Mouse (Mus musculus) spleen, embryonic (tissue): Measurements from ENCODE around the gene Tor4a.

Experiments
- CTCF ChIA-PET: fragments of 350-600 bp; sonication (Branson Sonifier 250); formaldehyde crosslinking; loops from one replicate; lab custom pipeline; 2022; lab: Charles Lee

Gene Tor4a

DNA sequence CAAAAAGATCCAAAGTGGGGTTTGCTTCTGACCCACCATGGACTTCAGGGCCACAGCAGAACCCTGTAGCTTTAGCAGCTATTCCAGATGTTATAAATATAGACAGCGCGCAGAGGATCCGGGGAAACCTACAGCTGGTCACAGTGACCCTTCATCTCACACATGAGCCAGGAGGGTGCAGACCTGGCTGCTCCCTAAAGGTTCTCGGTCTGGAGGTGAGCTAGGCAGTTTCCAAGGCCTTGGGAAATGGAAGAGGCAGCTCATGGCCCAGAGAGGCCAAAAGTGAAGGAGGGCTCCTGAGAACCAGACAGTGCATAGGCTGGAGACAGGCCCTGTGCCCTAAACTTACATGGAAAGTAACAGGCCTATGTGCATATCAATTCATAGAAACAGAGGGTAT is 22.9 kb downstream of the Tor4a start:
- CTCF ChIA-PET: interaction anchor here (0.6 kb wide), 1 partner anchor 125 kb away, joined by 3 read pairs; no protein-coding TSS in a partner anchor

DNA sequence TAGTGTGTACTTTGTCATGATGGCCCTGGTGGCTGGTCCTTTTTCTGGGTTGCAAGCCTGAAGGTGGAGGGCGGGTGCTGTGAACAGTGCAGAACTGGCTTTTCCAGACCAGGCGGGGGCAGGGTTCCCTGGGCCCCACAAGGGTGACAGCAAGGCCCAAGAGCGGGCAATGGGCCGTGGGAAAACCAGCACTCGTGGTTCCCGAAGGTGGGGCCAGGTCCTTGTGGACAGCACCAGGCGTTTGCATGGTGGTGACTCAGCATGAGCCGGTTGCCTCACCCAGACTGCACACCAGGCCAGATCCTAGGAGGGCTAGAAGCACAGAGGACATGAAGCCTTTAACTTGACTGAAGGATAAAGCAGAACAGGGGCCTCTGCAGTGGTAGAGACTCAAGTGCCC is 24.1 kb downstream of the Tor4a start:
- CTCF ChIA-PET: no interaction called here

GRCm38 (mm10) chr2:25171769-25172153 is 24.9 kb downstream of the Tor4a start:
- CTCF ChIA-PET: interaction anchor here (0.5 kb wide), 1 partner anchor 21 kb away, joined by 9 read pairs; no protein-coding TSS in a partner anchor

DNA sequence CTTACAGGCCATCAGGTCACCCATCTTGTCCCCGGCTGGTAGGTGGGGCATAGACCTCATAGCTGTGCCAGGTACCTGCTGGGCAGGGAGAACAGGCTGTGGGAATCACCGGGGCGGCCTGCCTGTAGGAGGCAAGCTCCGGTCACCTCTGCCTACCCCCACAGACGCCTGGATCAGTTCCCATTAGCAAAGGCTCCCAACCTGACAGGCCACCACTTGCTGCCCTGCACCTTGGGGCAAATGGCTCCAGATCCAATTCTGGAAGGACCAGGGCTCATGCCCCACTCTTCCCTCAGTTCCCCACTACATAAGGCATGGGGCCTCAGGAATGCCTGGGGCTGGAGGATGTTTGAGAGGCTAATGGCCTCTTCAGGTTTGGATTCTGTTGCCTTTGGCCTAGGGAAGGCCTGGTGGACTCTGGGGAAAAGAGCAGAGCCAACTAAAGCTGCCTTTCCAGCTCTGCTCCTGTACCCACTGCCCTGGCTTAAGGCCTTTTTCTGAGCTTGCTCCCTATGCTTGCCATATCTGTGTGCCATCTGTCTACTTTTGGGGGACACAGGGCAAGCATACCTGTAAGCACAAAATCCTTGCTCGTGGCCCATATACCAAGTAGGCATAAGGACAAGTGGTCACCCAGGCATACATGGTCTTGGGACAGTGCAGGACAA is 25.5 kb downstream of the Tor4a start:
- CTCF ChIA-PET: interaction anchor here (0.5 kb wide), 1 partner anchor 20 kb away, joined by 9 read pairs; no protein-coding TSS in a partner anchor

- CTCF ChIA-PET: no interaction called here
Observed at GRCm38 (mm10) chr2:25170326-25171100, 26.2 kb downstream of the Tor4a start.

DNA sequence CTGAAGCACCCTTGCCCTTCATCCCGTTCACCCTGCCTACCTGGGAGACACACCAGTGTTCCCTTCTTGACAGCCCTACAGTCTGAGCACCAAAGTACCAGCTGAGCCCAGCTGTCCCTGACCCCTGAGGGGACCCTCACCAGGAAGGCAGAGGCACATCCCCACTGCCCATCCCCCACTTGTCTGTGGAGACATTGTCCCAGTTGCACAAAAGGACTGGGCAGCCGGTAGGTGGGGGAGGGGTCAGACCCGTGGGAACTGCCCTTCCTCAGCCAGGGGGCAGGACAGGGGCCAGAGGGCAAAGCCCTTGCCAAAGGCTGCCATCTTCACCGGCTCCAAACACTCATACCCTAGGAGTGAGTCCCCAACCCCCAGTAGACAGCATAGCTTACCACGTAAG is 26.9 kb downstream of the Tor4a start:
- CTCF ChIA-PET: no interaction called here

DNA sequence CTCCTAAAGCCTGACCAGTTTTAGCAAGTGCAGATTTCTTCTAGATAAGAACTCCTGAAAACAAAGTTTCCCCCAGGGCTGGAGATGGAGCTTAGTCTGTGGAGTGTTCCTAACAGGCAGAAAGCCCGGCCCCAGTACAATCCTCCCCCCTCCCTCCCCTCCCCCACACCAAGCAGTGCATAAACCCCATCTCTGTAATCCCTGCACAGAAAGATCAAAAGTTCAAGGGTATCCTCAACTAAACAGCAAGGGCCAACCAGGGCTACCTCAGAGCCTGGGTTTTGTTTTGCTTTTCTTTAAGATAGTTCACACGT is 28.1 kb downstream of the Tor4a start:
- CTCF ChIA-PET: interaction anchor here (0.6 kb wide), 1 partner anchor 667 kb away, joined by 5 read pairs; no protein-coding TSS in a partner anchor

- CTCF ChIA-PET: no interaction called here
Observed at GRCm38 (mm10) chr2:25167919-25168664, 28.6 kb downstream of the Tor4a start.

DNA sequence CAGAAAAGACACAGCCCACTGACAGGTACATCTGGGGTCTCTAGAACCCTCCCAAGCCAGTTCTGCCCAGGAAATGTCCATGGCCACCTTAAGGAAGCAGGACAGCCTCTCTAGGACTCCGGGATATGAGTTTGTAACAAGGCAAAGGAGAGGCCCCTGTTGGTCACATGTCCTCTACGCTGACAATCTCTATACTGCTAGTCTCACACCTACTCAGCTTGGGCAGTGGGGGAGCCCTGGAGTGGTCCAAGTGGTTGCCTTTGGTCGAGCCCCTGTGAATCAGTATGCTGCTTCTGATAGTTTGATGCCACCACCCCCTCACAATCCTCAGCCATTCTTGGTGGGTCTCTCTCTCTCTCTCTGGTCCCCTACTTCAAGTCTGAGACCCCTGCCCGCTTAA is 29.2 kb downstream of the Tor4a start:
- CTCF ChIA-PET: no interaction called here

DNA sequence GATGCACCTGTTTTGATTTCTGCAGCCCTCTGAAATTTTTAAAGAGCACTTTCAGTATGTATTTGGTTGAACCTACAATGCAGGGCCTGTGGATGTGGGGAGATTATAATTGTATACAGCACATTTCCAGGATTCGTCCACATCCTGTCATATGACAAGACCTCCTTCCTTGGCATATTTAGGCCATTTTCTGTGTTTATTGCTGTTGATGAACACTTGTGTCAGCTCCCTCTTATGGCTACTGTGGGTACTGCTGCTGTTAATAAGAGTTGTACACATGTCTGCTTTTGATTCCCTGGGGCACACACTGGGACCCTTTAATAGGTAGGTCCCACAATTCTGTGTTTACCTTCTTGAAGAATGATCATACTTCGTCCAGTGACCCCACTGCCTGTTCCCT is 39.0 kb downstream of the Tor4a start:
- CTCF ChIA-PET: interaction anchor here (0.5 kb wide), 1 partner anchor 11 kb away, joined by 3 read pairs; no protein-coding TSS in a partner anchor

DNA sequence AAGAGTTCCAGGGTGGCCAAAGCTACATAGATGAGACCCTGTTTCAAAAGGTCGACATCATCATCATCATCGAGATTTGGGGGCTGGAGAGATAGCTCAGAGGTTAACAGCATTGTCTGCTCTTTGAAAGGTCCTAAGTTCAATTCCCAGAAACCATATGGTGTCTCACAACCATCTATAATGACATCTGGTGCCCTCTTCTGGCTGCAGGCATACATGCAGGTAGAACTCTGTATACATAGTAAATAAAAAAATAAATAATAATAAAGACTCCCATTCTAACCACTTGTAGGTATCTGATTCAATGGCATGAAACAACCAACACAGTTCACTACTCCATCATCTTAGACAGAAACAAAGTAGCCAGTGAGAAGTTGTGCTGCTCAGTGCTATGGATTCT is 39.7 kb downstream of the Tor4a start:
- CTCF ChIA-PET: interaction anchor here (0.5 to 0.6 kb wide), 2 partner anchors 11 to 571 kb away, joined by 3 read pairs; no protein-coding TSS in a partner anchor

DNA sequence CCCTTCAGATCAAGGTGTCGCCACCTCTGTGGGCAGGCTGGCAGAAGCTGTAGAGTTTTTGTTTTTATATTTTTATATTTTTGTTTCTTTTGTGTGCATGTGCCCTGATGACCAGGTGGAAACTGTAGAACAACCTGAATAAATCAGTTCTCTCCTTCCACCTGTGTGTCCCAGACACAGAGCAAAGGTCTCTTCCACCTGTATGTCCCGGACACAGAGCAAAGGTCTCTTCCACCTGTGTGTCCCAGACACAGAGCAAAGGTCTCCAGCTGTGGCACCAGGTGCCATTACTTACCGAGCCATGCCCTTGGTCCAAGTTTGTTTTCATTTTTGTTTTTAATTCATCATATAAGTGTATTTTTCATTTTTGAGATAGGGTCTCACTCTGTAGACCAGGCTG is 40.5 kb downstream of the Tor4a start:
- CTCF ChIA-PET: no interaction called here

DNA sequence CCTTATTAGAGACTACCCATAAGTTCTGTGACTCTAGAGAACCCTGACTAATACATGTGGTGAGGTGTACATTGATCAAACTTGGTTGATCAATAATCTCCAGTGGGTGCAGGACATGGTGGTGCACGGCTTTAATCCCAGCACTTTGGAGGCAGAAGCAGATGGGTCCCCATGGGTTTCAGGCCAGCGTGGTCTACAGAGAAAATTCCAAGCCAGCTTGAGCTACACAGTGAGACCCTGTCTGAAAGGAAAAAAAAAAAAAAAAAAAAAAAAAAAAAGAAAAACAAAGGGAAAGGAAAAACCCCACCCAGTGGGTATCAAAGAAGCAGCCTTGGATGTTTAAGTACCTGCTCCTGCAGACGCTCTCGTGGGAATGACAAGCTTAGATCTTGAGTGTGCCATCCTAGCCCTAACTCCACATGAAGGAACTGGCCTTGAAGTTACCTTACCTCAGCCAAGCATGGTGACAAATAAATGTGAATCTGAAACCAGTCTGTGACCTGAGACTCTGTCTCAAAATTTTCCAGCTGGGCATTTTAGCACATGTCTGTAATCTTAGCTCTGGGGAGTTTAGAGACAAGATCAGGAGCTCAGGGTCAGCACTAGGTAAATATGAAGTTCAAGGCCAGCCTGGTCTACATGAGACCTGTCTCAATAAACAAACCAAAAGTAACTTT is 45.3 kb downstream of the Tor4a start:
- CTCF ChIA-PET: interaction anchor here (0.6 kb wide), 1 partner anchor 20 kb away, joined by 9 read pairs; no protein-coding TSS in a partner anchor

DNA sequence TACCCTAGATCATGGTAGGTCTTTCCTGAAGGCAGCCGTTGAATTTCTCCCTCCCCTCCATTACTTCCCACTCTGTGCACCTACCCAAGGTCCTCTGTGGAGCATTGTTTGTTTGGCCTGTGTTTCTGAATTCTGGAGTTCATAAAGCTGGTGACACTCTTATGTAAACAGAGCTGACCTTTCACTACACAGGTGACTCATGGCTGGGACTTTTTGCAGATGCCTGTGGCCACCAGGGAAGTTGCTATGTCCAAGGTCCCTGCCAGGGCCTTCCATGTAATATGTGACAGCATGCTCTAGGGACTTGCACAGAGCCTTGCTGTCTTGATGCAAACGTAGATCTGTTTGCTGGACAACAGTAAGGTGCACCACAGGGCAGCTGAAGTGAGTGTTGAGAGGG is 47.0 kb downstream of the Tor4a start:
- CTCF ChIA-PET: no interaction called here

GRCm38 (mm10) chr2:25147892-25148291 is 48.8 kb downstream of the Tor4a start:
- CTCF ChIA-PET: no interaction called here

DNA sequence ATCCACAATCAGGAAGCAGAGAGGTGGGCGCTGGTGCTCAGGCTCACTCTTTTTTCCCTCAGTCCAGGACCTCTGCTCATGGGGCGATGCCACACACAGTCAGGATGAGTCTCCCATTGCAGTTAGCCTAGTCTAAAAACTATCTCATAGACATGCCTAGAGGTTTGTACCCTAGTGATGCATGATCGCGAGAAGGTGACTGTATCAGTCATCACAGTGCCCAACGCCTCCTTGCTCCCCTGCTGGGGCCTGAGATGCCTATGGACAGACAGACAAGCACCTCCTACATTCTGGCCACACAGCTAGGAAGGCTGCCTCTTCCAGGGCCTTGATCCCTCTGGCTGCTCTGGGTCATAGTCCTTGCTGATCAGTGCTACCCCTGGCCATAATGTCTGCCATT is 49.3 kb downstream of the Tor4a start:
- CTCF ChIA-PET: interaction anchor here (0.6 kb wide), 1 partner anchor 8 kb away, joined by 6 read pairs; no protein-coding TSS in a partner anchor

GRCm38 (mm10) chr2:25145346-25145745 is 51.3 kb downstream of the Tor4a start:
- CTCF ChIA-PET: no interaction called here
